Mouse (Mus musculus) CH12.LX (cell line): ENCODE data around the gene Pdcd4. TPM values are rescaled to one million over a fixed set of nuclear protein-coding genes. Genes with fewer than 3 reads are reported as not detected.

Experiments
- DNase-seq: peaks from one replicate; pipeline ENCODE4 v3.0.0-alpha.2; 2013; ENCODE audit errors: extremely low read depth
- H3K27ac ChIP-seq: 2 replicates; pipeline ENCODE4 v1.5.1; 2012; ENCODE audit warnings: low read depth, mild to moderate bottlenecking, control low read depth, moderate library complexity; ENCODE audit not compliant: insufficient read depth
- H3K27me3 ChIP-seq: replicated peaks from 2 replicates; pipeline ENCODE3; 2012; ENCODE audit warnings: inconsistent platforms
- H3K36me3 ChIP-seq, 2 experiments: replicated peaks in 1 of 2; 2 replicates each; pipeline versions ENCODE3 to v1.6.1; 2012; ENCODE audit warnings: inconsistent platforms in 1 of 2, low read length in 1 of 2, mild to moderate bottlenecking in 1 of 2, mixed read lengths in 1 of 2, moderate library complexity in 1 of 2; ENCODE audit not compliant: control insufficient read depth in 1 of 2, insufficient read depth in 1 of 2
- H3K4me1 ChIP-seq, 2 experiments: 2 replicates each; pipeline ENCODE4 v1.6.1; 2012; ENCODE audit warnings: inconsistent platforms in 1 of 2, moderate library complexity in 1 of 2; ENCODE audit not compliant: insufficient read depth in 2 of 2, control insufficient read depth in 1 of 2
- H3K4me2 ChIP-seq: 2 replicates; pipeline ENCODE4 v1.6.1; 2012; ENCODE audit warnings: low read depth, mild to moderate bottlenecking, control low read depth; ENCODE audit not compliant: poor library complexity, insufficient read depth, severe bottlenecking
- H3K4me3 ChIP-seq, 3 experiments: fragments of 150-350 bp in 1 of 3; sonication (generic) in 1 of 3; replicated peaks in 1 of 3; 2 replicates each; pipeline versions ENCODE3 to v1.5.1; 2011 to 2012; ENCODE audit warnings: low read depth in 2 of 3, low read length in 2 of 3, mild to moderate bottlenecking in 2 of 3, moderate library complexity in 2 of 3, control low read depth in 1 of 3, improper control_type of control experiment in 1 of 3, inconsistent platforms in 1 of 3, mixed read lengths in 1 of 3; ENCODE audit not compliant: poor library complexity in 1 of 3
- H3K79me2 ChIP-seq: replicated peaks from 2 replicates; pipeline ENCODE4 v1.6.1; 2012; ENCODE audit warnings: mild to moderate bottlenecking, moderate library complexity; ENCODE audit not compliant: control insufficient read depth, poor library complexity, insufficient read depth, severe bottlenecking; ENCODE audit errors: extremely low read depth
- H3K9ac ChIP-seq: 2 replicates; pipeline ENCODE4 v1.6.1; 2012; ENCODE audit warnings: low read depth, mild to moderate bottlenecking, control low read depth, moderate library complexity; ENCODE audit not compliant: insufficient read depth
- H3K9me3 ChIP-seq: replicated peaks from 2 replicates; pipeline ENCODE3; 2012; ENCODE audit warnings: low read length, inconsistent platforms, mixed read lengths
- CHD1 ChIP-seq: IDR thresholded peaks from 2 replicates; pipeline ENCODE4 v1.6.1; 2012; ENCODE audit warnings: low read depth, low read length, improper control_type of control experiment, inconsistent platforms
- CHD2 ChIP-seq: IDR thresholded peaks from 2 replicates; pipeline ENCODE4 v1.6.1; 2011; ENCODE audit warnings: low read length, improper control_type of control experiment
- CTCF ChIP-seq, 2 experiments: IDR thresholded peaks in 1 of 2; conservative IDR thresholded peaks in 1 of 2; 2 replicates each; pipeline ENCODE4 v1.5.1; 2011 to 2012; ENCODE audit warnings: low read depth in 2 of 2, low read length in 2 of 2, improper control_type of control experiment in 1 of 2, inconsistent platforms in 1 of 2, mild to moderate bottlenecking in 1 of 2, moderate library complexity in 1 of 2
- E2F4 ChIP-seq: IDR thresholded peaks from 2 replicates; pipeline ENCODE4 v1.6.1; 2011; ENCODE audit warnings: low read depth, low read length, improper control_type of control experiment; ENCODE audit not compliant: insufficient replicate concordance
- EP300 ChIP-seq: IDR thresholded peaks from 2 replicates; pipeline ENCODE4 v1.6.1; 2011; ENCODE audit warnings: low read length, improper control_type of control experiment
- ETS1 ChIP-seq: conservative IDR thresholded peaks from 2 replicates; pipeline ENCODE4 v1.6.1; 2012; ENCODE audit warnings: low read depth, mild to moderate bottlenecking, inconsistent platforms, low read length, improper control_type of control experiment, moderate library complexity
- IRF4 ChIP-seq: IDR thresholded peaks from 2 replicates; pipeline ENCODE4 v1.6.1; 2014; ENCODE audit warnings: low read depth, mild to moderate bottlenecking, inconsistent platforms, low read length, improper control_type of control experiment
- JUN ChIP-seq: IDR thresholded peaks from 2 replicates; pipeline ENCODE4 v1.6.1; 2011; ENCODE audit warnings: low read depth, mild to moderate bottlenecking, low read length, improper control_type of control experiment, moderate library complexity; ENCODE audit not compliant: insufficient read depth
- KAT2A ChIP-seq: IDR thresholded peaks from 2 replicates; pipeline ENCODE4 v1.6.1; 2012; ENCODE audit warnings: low read length, improper control_type of control experiment, inconsistent platforms; ENCODE audit not compliant: insufficient replicate concordance
- MAFK ChIP-seq: IDR thresholded peaks from 2 replicates; pipeline ENCODE4 v1.6.1; 2011; ENCODE audit warnings: low read length, improper control_type of control experiment; ENCODE audit not compliant: insufficient replicate concordance
- MAX ChIP-seq: IDR thresholded peaks from 2 replicates; pipeline ENCODE4 v1.6.1; 2011; ENCODE audit warnings: low read length, improper control_type of control experiment
- MAZ ChIP-seq: IDR thresholded peaks from 2 replicates; pipeline ENCODE4 v1.6.1; 2012; ENCODE audit warnings: low read depth, mild to moderate bottlenecking, inconsistent platforms, low read length, improper control_type of control experiment, moderate library complexity
- MEF2A ChIP-seq: IDR thresholded peaks from 2 replicates; pipeline ENCODE4 v1.6.1; 2014; ENCODE audit warnings: low read depth, mild to moderate bottlenecking, inconsistent platforms, low read length, improper control_type of control experiment, borderline replicate concordance
- MYC ChIP-seq: IDR thresholded peaks from 2 replicates; pipeline ENCODE4 v1.6.1; 2011; ENCODE audit warnings: low read depth, mild to moderate bottlenecking, improper control_type of control experiment, low read length
- NELFE ChIP-seq: IDR thresholded peaks from 2 replicates; pipeline ENCODE4 v1.6.1; 2011; ENCODE audit warnings: low read depth, low read length, improper control_type of control experiment
- NRF1 ChIP-seq: IDR thresholded peaks from 2 replicates; pipeline ENCODE4 v1.6.1; 2014; ENCODE audit warnings: low read depth, mild to moderate bottlenecking, inconsistent platforms, low read length, improper control_type of control experiment, moderate library complexity
- PAX5 ChIP-seq: IDR thresholded peaks from 2 replicates; pipeline ENCODE4 v1.6.1; 2012; ENCODE audit warnings: low read length, inconsistent platforms, mixed read lengths
- POLR2A ChIP-seq: IDR thresholded peaks from 2 replicates; pipeline ENCODE4 v1.6.1; 2011; ENCODE audit warnings: low read depth, mild to moderate bottlenecking, improper control_type of control experiment, low read length
- POLR2AphosphoS2 ChIP-seq: IDR thresholded peaks from 2 replicates; pipeline ENCODE4 v1.6.1; 2011; ENCODE audit warnings: low read depth, low read length, improper control_type of control experiment
- RAD21 ChIP-seq: IDR thresholded peaks from 2 replicates; pipeline ENCODE4 v1.6.1; 2011; ENCODE audit warnings: low read depth, mild to moderate bottlenecking, low read length, improper control_type of control experiment, moderate library complexity
- SMC3 ChIP-seq: IDR thresholded peaks from 2 replicates; pipeline ENCODE4 v1.6.1; 2011; ENCODE audit warnings: low read depth, low read length, improper control_type of control experiment
- TCF12 ChIP-seq: IDR thresholded peaks from 2 replicates; pipeline ENCODE4 v1.6.1; 2014; ENCODE audit warnings: low read depth, mild to moderate bottlenecking, inconsistent platforms, low read length, improper control_type of control experiment
- UBTF ChIP-seq: IDR thresholded peaks from 2 replicates; pipeline ENCODE4 v1.6.1; 2012; ENCODE audit warnings: low read depth, mild to moderate bottlenecking, inconsistent platforms, low read length, improper control_type of control experiment, moderate library complexity
- USF1 ChIP-seq: IDR thresholded peaks from 2 replicates; pipeline ENCODE4 v1.6.1; 2014; ENCODE audit warnings: low read depth, mild to moderate bottlenecking, inconsistent platforms, low read length, improper control_type of control experiment
- USF2 ChIP-seq: conservative IDR thresholded peaks from 2 replicates; pipeline ENCODE4 v1.6.1; 2011; ENCODE audit warnings: low read depth, low read length, improper control_type of control experiment
- ZKSCAN1 ChIP-seq: IDR thresholded peaks from 2 replicates; pipeline ENCODE4 v1.6.1; 2012; ENCODE audit warnings: low read depth, inconsistent platforms, low read length, improper control_type of control experiment, borderline replicate concordance
- ZMIZ1 ChIP-seq: IDR thresholded peaks from 2 replicates; pipeline ENCODE4 v1.6.1; 2012; ENCODE audit warnings: low read depth, mild to moderate bottlenecking, inconsistent platforms, low read length, improper control_type of control experiment
- ZNF384 ChIP-seq: IDR thresholded peaks from 2 replicates; pipeline ENCODE4 v1.6.1; 2012; ENCODE audit warnings: low read depth, low read length, improper control_type of control experiment, inconsistent platforms
- dilution Hi-C: fragments of 300-500 bp; cut with MboI; formaldehyde crosslinking; loops from 2 replicates; pipeline ENCODE4 v1.14.3; 2020; ENCODE audit warnings: low sequenced_read_pairs; ENCODE audit not compliant: extremely low pct_unique_long_range_greater_than_20kb, extremely low pct_ligation_motif_present
- in situ Hi-C: fragments of 300-500 bp; cut with MboI; formaldehyde crosslinking; loops from 3 replicates; pipeline ENCODE4 v1.14.3; 2019; ENCODE audit warnings: low sequenced_read_pairs, low pct_ligation_motif_present, low pct_unique_long_range_greater_than_20kb, mixed read lengths
- polyA plus RNA-seq: library from polyadenylated mRNA; unstranded; fragments of >175 nt; gene quantifications from 2 replicates; pipeline ENCODE4 v1.2.1, GENCODE M21; 2012; ENCODE audit warnings: low read depth; ENCODE audit not compliant: insufficient read length
- total RNA-seq, 2 experiments: library from RNA; depleted of rRNA; stranded (reverse); fragments of 300-350 nt in 1 of 2; fragments of >200 nt in 1 of 2; gene quantifications; 2 replicates each; pipeline ENCODE4 v1.2.3; 2012 to 2014

Pdcd4 gene
- total and polyA plus RNA-seq, 3 experiments, result 24.4 to 39.0 (median 26.3) TPM

DNA sequence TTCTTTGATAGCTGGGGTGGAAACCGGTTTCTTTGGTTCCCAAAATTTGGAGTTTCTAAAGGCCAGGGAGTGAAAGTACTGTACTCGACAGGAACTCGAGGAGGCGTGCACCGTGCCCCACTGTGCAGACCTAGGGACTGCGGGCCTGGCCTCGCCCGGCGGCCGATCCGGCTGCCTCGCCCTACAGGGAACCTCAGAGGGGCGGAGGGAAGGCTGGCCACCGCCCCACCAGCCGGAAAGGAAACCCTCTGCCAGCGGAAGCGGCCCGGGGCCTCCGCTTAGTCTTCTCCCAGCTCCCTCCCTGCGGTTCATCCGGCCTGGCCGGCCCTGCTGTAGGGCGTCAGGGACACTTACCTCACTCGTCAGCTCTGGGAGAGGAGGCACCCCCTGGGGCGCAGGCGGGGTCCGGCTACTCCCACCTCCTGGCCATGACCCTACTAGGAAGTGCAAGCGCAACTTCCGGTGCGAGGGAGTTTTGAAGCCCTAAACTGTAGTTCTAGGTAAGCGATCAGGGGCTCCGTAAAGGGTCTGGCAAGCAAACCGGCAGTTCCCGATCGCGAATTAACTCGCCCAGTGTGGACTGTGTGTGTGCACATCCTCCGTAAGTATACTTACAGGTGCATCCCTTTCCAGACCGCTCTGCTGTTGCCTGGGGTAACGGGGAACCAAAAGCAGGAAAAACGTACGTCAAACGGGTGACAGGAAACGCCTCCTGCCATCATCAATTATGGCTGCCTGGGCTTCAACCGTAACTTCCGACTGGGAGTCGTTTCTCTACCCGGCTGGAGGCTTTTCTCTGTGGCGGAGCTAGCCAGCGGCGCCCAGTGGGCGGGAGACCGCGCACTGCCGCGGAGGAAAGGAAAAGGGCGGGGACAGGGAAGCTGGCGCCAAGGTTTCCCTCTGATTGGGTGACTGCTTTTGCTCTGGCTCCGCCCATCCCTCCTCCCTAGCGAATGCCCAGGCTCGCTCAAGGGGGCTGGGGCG, 52.1 kb downstream of the Pdcd4 start, which contains the start of the genes Shoc2 and Bbip1 (continued):
- peak; percentile 69; the same call in 1 of the 2 replicates for TF ChIP-seq MEF2A
- peak; percentile 88 for TF ChIP-seq ZMIZ1
- 0 out of 2 replicates have a peak, but pooled peaks have one; percentile 3 for TF ChIP-seq MYC
- TF ChIP-seq RAD21, result no peak; the same call in 1 of the 2 replicates
- TF ChIP-seq MAZ, result peak; percentile 84
- no peak for TF ChIP-seq POLR2AphosphoS2
- no peak for TF ChIP-seq MAFK
- TF ChIP-seq IRF4, result peak; percentile 76
- no peak for TF ChIP-seq ZNF384
- peak; percentile 79; the same call in 1 of the 2 replicates for TF ChIP-seq E2F4
- TF ChIP-seq PAX5, result no peak
- peak; percentile 82 for TF ChIP-seq NELFE
- TF ChIP-seq CTCF (conservative IDR thresholded peaks at IDR 0.05 in 1 of 2, IDR thresholded peaks at IDR 0.05 in 1 of 2; ENCODE audit: low read depth in 2 of 2, low read length in 2 of 2), result peak in 1 of 2 experiments; percentile 32; a peak in 2 of 4 replicates
- peak; percentile 67 for TF ChIP-seq NRF1
- 0 out of 2 replicates have a peak, but pooled peaks have one; percentile 20 for TF ChIP-seq EP300
- peak; percentile 91; the same call in 1 of the 2 replicates for TF ChIP-seq KAT2A
- peak; percentile 30; the same call in 1 of the 2 replicates for TF ChIP-seq CHD2
- peak; percentile 48 for TF ChIP-seq MAX
- 0 out of 2 replicates have a peak, but pooled peaks have one; percentile 23 for TF ChIP-seq ETS1
- TF ChIP-seq JUN, result no peak
- no peak for TF ChIP-seq USF2

DNA sequence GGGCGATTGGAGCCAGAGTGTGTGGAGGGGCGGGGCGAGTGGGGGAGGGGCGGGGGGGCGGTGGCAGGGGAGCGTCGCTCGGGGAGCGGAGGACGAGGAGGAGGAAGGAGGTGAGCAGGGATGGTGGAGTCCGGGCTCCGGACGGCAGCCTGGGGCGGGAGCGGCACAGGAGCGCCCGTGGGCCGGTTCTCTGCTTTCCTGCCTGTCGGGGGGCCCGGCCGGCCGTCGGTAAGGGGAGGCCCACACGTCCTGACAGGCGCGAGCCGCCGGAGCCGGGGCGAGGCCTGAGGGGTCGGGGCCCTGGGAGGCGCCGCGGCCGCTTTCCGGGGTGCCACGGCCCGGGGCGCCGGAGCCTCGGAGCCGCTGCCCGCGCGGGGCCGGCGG, 52.7 kb downstream of the Pdcd4 start:
- Histone ChIP-seq H3K4me2 (no peak overlapping the region), H3K9ac (peak overlapping the region; percentile 86), H3K27me3 (no peaks in the 10 kb centered on the region), H3K36me3 (peaks cover 3 to 18% of the 10 kb centered on the region in 2 experiments), H3K4me1 (peaks cover 2 to 16% of the 10 kb centered on the region in 2 experiments; a peak in 2 of 4 replicates), H3K27ac (peak overlapping the region; percentile 30; the same call in 1 of the 2 replicates), H3K9me3 (no peaks in the 10 kb centered on the region), H3K4me3 (peak overlapping the region; percentile 48 to 87 (median 79)), H3K79me2 (peaks cover 20% of the 10 kb centered on the region)
- TF ChIP-seq CTCF (conservative IDR thresholded peaks at IDR 0.05 in 1 of 2, IDR thresholded peaks at IDR 0.05 in 1 of 2; ENCODE audit: low read depth in 2 of 2, low read length in 2 of 2) (no peak), POLR2AphosphoS2 (no peak), IRF4 (no peak), MEF2A (no peak), KAT2A (no peak), ZMIZ1 (peak; percentile 71; the same call in 1 of the 2 replicates), POLR2A (peak; percentile 44; the same call in 1 of the 2 replicates), JUN (no peak), TCF12 (no peak), UBTF (no peak; the same call in none of the 2 replicates), CHD2 (no peak), USF1 (no peak), SMC3 (no peak), CHD1 (no peak), MAZ (0 out of 2 replicates have a peak, but pooled peaks have one; percentile 18), ZKSCAN1 (no peak)
- dilution Hi-C loops (no loop called here), in situ Hi-C loops (no loop called here)
- no peak for DNase-seq
